ENCODE assay signal across 27 mouse cellular contexts in genomic region chr2:62362211-62362610, GRCm38 (mm10). TPM values are rescaled to one million over a fixed set of nuclear protein-coding genes. Genes with fewer than 3 reads are reported as not detected.
DNase-seq lines count a peak whose midpoint lies in the region; ATAC-seq and TF ChIP-seq lines count a peak whose summit lies in the region.
"Had no signal": no experiment of that assay in that cellular context is flagged by ENCODE, and none has a peak within 500 bp of the region (broad histone marks: within the 10 kb centered on the region; RNA-seq: fewer than 3 reads in every experiment).

No protein-coding gene starts in this region.

- DNase-seq in forebrain, embryonic 14.5 days (ENCODE audit: low spot score), result no peak
- DNase-seq in liver, adult 2 months (ENCODE audit: extremely low read depth, low read depth, low spot score), result peak; percentile 51
- DNase-seq in liver, result no peak
- DNase-seq in urinary bladder, postnatal 14 days (ENCODE audit: low spot score), result peak; percentile 62
- no peak for DNase-seq in urinary bladder, postnatal 36 days (ENCODE audit: low spot score in 2 of 2)
- peak; percentile 25 for DNase-seq in ovary, postnatal 14 days (ENCODE audit: low spot score)
- no peak for DNase-seq in natural killer cell, adult 2 months (ENCODE audit: low spot score in 2 of 2)
- DNase-seq: adrenal gland, postnatal 36 days; B cell, adult 2 months; cerebellum, adult 11 months; heart, adult 11 months; heart, postnatal 10 days; liver, postnatal 0 days; right cerebral cortex, adult 18-20 months; right cerebral cortex, postnatal 4 days had no signal

- H3K9ac ChIP-seq in forebrain, embryonic 14.5 days (ENCODE audit: low read length), result no peak overlapping the region
- H3K9ac ChIP-seq in forebrain, embryonic 13.5 days, result no peak overlapping the region
- no peak overlapping the region for H3K9ac ChIP-seq in liver, adult 2 months (ENCODE audit: low read depth, low read length)
- H3K9ac ChIP-seq: heart, embryonic 12.5 days; kidney, embryonic 15.5 days; liver, postnatal 0 days; midbrain, embryonic 13.5 days had no signal

- H3K4me1 ChIP-seq in forebrain, embryonic 14.5 days (ENCODE audit: control insufficient read depth, insufficient read depth, low read length), result no peaks in the 10 kb centered on the region; the same call in 1 of the 2 replicates
- H3K4me1 ChIP-seq in forebrain, embryonic 13.5 days, result no peaks in the 10 kb centered on the region
- H3K4me1 ChIP-seq in liver, adult 2 months (ENCODE audit: control insufficient read depth, insufficient read depth, low read length), result no peaks in the 10 kb centered on the region
- H3K4me1 ChIP-seq: forebrain, embryonic 10.5 days; heart, embryonic 12.5 days; hindbrain, embryonic 10.5 days; kidney, embryonic 15.5 days; limb, embryonic 10.5 days; midbrain, embryonic 13.5 days had no signal

- 0 out of 2 replicates have a peak overlapping the region, but pooled peaks have one; percentile 11 for H3K27ac ChIP-seq in forebrain, embryonic 14.5 days (ENCODE audit: low read depth, low read length)
- no peak overlapping the region for H3K27ac ChIP-seq in forebrain, embryonic 13.5 days
- H3K27ac ChIP-seq in liver, adult 2 months (replicated peaks; ENCODE audit: insufficient read depth, low read depth, low read length), result no peak overlapping the region
- H3K27ac ChIP-seq: forebrain, embryonic 10.5 days; hindbrain, embryonic 10.5 days; kidney, embryonic 15.5 days; limb, embryonic 10.5 days; midbrain, embryonic 13.5 days had no signal

- 86% methylated on average over 9 of the region's 9 CpGs for WGBS in forebrain, embryonic 14.5 days
- 90% methylated on average over 9 of the region's 9 CpGs for WGBS in forebrain, embryonic 13.5 days
- 68% methylated on average over 9 of the region's 9 CpGs for WGBS in liver, adult 2 months

- no peak for ATAC-seq in forebrain, embryonic 14.5 days
- no peak for ATAC-seq in forebrain, embryonic 13.5 days
- ATAC-seq: intestine, postnatal 0 days; liver, postnatal 0 days; midbrain, embryonic 13.5 days; Patski had no signal

- H3K4me3 ChIP-seq in forebrain, embryonic 14.5 days (ENCODE audit: low read depth, low read length), result no peak overlapping the region
- H3K4me3 ChIP-seq in forebrain, embryonic 13.5 days, result no peak overlapping the region
- no peak overlapping the region for H3K4me3 ChIP-seq in liver, adult 2 months (ENCODE audit: insufficient read depth, low read depth, low read length)
- H3K4me3 ChIP-seq: forebrain, embryonic 10.5 days; heart, embryonic 12.5 days; hindbrain, embryonic 10.5 days; kidney, embryonic 15.5 days; limb, embryonic 10.5 days; midbrain, embryonic 13.5 days had no signal

- TF ChIP-seq CTCF in liver, adult 2 months (IDR thresholded peaks at IDR 0.05; ENCODE audit: low read depth, low read length), result no peak

- H3K9me3 ChIP-seq in forebrain, embryonic 14.5 days (replicated peaks; ENCODE audit: control insufficient read depth, low read length), result no peaks in the 10 kb centered on the region
- no peaks in the 10 kb centered on the region for H3K9me3 ChIP-seq in forebrain, embryonic 13.5 days (replicated peaks)
- H3K9me3 ChIP-seq: forebrain, embryonic 10.5 days; G1E; heart, embryonic 12.5 days; hindbrain, embryonic 10.5 days; kidney, embryonic 15.5 days; limb, embryonic 10.5 days; midbrain, embryonic 13.5 days had no signal

- no peaks in the 10 kb centered on the region for H3K27me3 ChIP-seq in forebrain, embryonic 14.5 days (replicated peaks; ENCODE audit: control insufficient read depth, insufficient read depth, low read length)
- no peaks in the 10 kb centered on the region for H3K27me3 ChIP-seq in forebrain, embryonic 13.5 days
- no peaks in the 10 kb centered on the region for H3K27me3 ChIP-seq in liver, adult 2 months (ENCODE audit: control insufficient read depth, insufficient read depth, low read length)
- H3K27me3 ChIP-seq: CH12.LX; heart, embryonic 12.5 days; kidney, embryonic 15.5 days; midbrain, embryonic 13.5 days; Patski had no signal

- H3K36me3 ChIP-seq in forebrain, embryonic 14.5 days (ENCODE audit: control insufficient read depth, insufficient read depth, low read length), result no peaks in the 10 kb centered on the region
- H3K36me3 ChIP-seq in forebrain, embryonic 13.5 days (ENCODE audit: poor library complexity, severe bottlenecking), result no peaks in the 10 kb centered on the region
- H3K36me3 ChIP-seq in liver, adult 2 months (ENCODE audit: control insufficient read depth, insufficient read depth, low read length), result peaks cover 59% of the 10 kb centered on the region
- H3K36me3 ChIP-seq: forebrain, embryonic 10.5 days; heart, embryonic 12.5 days; hindbrain, embryonic 10.5 days; limb, embryonic 10.5 days; midbrain, embryonic 13.5 days had no signal

- H3K4me2 ChIP-seq in forebrain, embryonic 14.5 days (ENCODE audit: low read length), result no peak overlapping the region
- H3K4me2 ChIP-seq in forebrain, embryonic 13.5 days, result no peak overlapping the region
- H3K4me2 ChIP-seq: heart, embryonic 12.5 days; kidney, embryonic 15.5 days; liver, embryonic 11.5 days; midbrain, embryonic 13.5 days had no signal

- TF ChIP-seq POLR2A in liver, adult 2 months (IDR thresholded peaks at IDR 0.05; ENCODE audit: extremely low read depth, insufficient read depth, low read length), result no peak

- no peaks in the 10 kb centered on the region for H3K79me2 ChIP-seq in liver, adult 2 months (ENCODE audit: control insufficient read depth, insufficient read depth, low read length)

RNA-seq across cellular contexts. Expression of gene Dpp4, which starts 49.8 kb away (rescaled TPM):
- polyA plus RNA-seq in forebrain, embryonic 14.5 days (2014; fragmentation: Nextera tagmentation; extraction: Ambion mirVana), result 1.6 and 1.7 TPM in 2 replicates
- polyA plus RNA-seq in forebrain, embryonic 13.5 days (2015; fragmentation: Nextera tagmentation; extraction: Ambion mirVana), result 0.47 and 0.56 TPM in 2 replicates
- 122 and 132 TPM in 2 replicates for total RNA-seq in liver, adult 2 months (2014; rRNA removed)
- polyA plus RNA-seq in liver, adult 2 months (2012; rRNA removed), result 27.5 and 31.0 TPM in 2 replicates

Comparison
In these comparisons a context has a peak if more than half of its experiments do, and no peak if none do; other contexts are left out.
1. DNase-seq: peak in liver, adult 2 months (single experiment), urinary bladder, postnatal 14 days (single experiment) and ovary, postnatal 14 days (single experiment); none in forebrain, embryonic 14.5 days (single experiment), liver (single experiment), urinary bladder, postnatal 36 days (0 of 2) and natural killer cell, adult 2 months (0 of 2).
2. RNA of gene Dpp4, which starts 49.8 kb away (polyA plus RNA-seq): 27.5 to 31.0 TPM in liver, adult 2 months; 1.6 to 1.7 TPM in forebrain, embryonic 14.5 days and 0.47 to 0.56 TPM in forebrain, embryonic 13.5 days; every median in the first group is over 10 times any median in the second.